Mouse (Mus musculus) hindbrain, embryonic 11.5 days (tissue): ENCODE measurements at regions not wholly inside any gene's neighbourhood (a gene's known extent, or its start where the extent isn't known, plus 50 kb on each side); places are given as distances from the start of the nearest gene placed in this dataset.
A peak's percentile ranks its signal among the peaks of the same experiment; 100 is the strongest.

Experiments
- ATAC-seq: fragments of 200-750 bp; cut with Nextera tagmentation; 2 replicates; pipeline ENCODE4 v1.8.0; 2017; ENCODE audit warnings: mild to moderate bottlenecking, moderate TSS enrichment, moderate library complexity; ENCODE audit not compliant: low FRiP score
- DNase-seq: peaks from one replicate; pipeline ENCODE4 v3.0.0-alpha.2; 2015; ENCODE audit warnings: low spot score
- H3K27ac ChIP-seq: fragments of 300-500 bp; sonication (generic); 2 replicates; pipeline ENCODE4 v1.5.1; 2014; ENCODE audit warnings: mild to moderate bottlenecking, low read depth, low read length
- H3K27me3 ChIP-seq: fragments of 300-500 bp; sonication (generic); 2 replicates; pipeline ENCODE4 v1.6.1; 2014; ENCODE audit warnings: mild to moderate bottlenecking, low read length, moderate library complexity, mixed read lengths; ENCODE audit not compliant: control insufficient read depth, insufficient read depth
- H3K36me3 ChIP-seq: fragments of 300-500 bp; sonication (generic); 2 replicates; pipeline ENCODE4 v1.6.1; 2014; ENCODE audit warnings: mild to moderate bottlenecking, low read length, moderate library complexity, mixed read lengths; ENCODE audit not compliant: control insufficient read depth, insufficient read depth
- H3K4me1 ChIP-seq: fragments of 300-500 bp; sonication (generic); replicated peaks from 2 replicates; pipeline ENCODE4 v1.6.1; 2014; ENCODE audit warnings: low read length, mixed read lengths; ENCODE audit not compliant: control insufficient read depth, insufficient read depth
- H3K4me2 ChIP-seq: fragments of 300-500 bp; sonication (generic); replicated peaks from 2 replicates; pipeline ENCODE4 v1.6.1; 2014; ENCODE audit warnings: mild to moderate bottlenecking, low read depth, low read length
- H3K4me3 ChIP-seq: fragments of 300-500 bp; sonication (generic); 2 replicates; pipeline ENCODE4 v1.5.1; 2014; ENCODE audit warnings: low read depth, low read length
- H3K9ac ChIP-seq: fragments of 300-500 bp; sonication (generic); 2 replicates; pipeline ENCODE4 v1.6.1; 2014; ENCODE audit warnings: low read depth, low read length
- H3K9me3 ChIP-seq: fragments of 300-500 bp; sonication (generic); 2 replicates; pipeline ENCODE4 v1.6.1; 2016; ENCODE audit warnings: low read length; ENCODE audit not compliant: control insufficient read depth
- WGBS: fragments of 180-500 bp; shearing (Covaris S2); extraction: QIAGEN DNeasy Blood & Tissue Kit; methylation state at CpG from one replicate; pipeline ENCODE4 v1.1.7; 2014; 5-methylcytosine and 5-hydroxymethylcytosine counted together

- Histone ChIP-seq H3K36me3 (no peaks in the 10 kb centered on the region), H3K27ac (no peak overlapping the region), H3K9ac (no peak overlapping the region), H3K4me3 (no peak overlapping the region), H3K9me3 (no peaks in the 10 kb centered on the region), H3K27me3 (no peaks in the 10 kb centered on the region), H3K4me2 (no peak overlapping the region), H3K4me1 (no peaks in the 10 kb centered on the region)
- 84% methylated on average over 7 of the region's 7 CpGs for WGBS
- ATAC-seq (no peak), DNase-seq (no peak)
Measured at GRCm38 (mm10) chr3:104303577-104303976, 83.4 kb upstream of the Magi3 start.

- H3K4me3 ChIP-seq, result no peak overlapping the region
- no peaks in the 10 kb centered on the region for H3K27me3 ChIP-seq
- DNase-seq (no peak), ATAC-seq (no peak)
- no peak overlapping the region for H3K4me2 ChIP-seq
- no peaks in the 10 kb centered on the region for H3K9me3 ChIP-seq
- no peaks in the 10 kb centered on the region for H3K36me3 ChIP-seq
- no peaks in the 10 kb centered on the region for H3K4me1 ChIP-seq
- H3K27ac ChIP-seq, result no peak overlapping the region
- H3K9ac ChIP-seq, result no peak overlapping the region
- 89% methylated on average over 5 of the region's 5 CpGs for WGBS
Measured at GRCm38 (mm10) chr3:104300201-104300600, 80.0 kb upstream of the Magi3 start.

GRCm38 (mm10) chr3:104298878-104299277 is 78.7 kb upstream of the Magi3 start:
- ATAC-seq (no peak), DNase-seq (peak; percentile 26)
- H3K36me3 ChIP-seq, result no peaks in the 10 kb centered on the region
- H3K27ac ChIP-seq, result no peak overlapping the region
- H3K9me3 ChIP-seq, result no peaks in the 10 kb centered on the region
- no peaks in the 10 kb centered on the region for H3K27me3 ChIP-seq
- no peak overlapping the region for H3K4me3 ChIP-seq
- H3K4me1 ChIP-seq, result 0 out of 2 replicates have a peak, but pooled peaks cover 2% of the 10 kb centered on the region
- 34% methylated on average over 4 of the region's 4 CpGs for whole genome bisulfite sequencing
- H3K9ac ChIP-seq, result no peak overlapping the region
- H3K4me2 ChIP-seq, result no peak overlapping the region

- no peak overlapping the region for H3K9ac ChIP-seq
- H3K4me1 ChIP-seq, result 0 out of 2 replicates have a peak, but pooled peaks cover 2% of the 10 kb centered on the region
- no peaks in the 10 kb centered on the region for H3K27me3 ChIP-seq
- no peaks in the 10 kb centered on the region for H3K36me3 ChIP-seq
- no peak overlapping the region for H3K27ac ChIP-seq
- ATAC-seq (no peak), DNase-seq (no peak)
- no peak overlapping the region for H3K4me2 ChIP-seq
- no peaks in the 10 kb centered on the region for H3K9me3 ChIP-seq
- no peak overlapping the region for H3K4me3 ChIP-seq
- 84% methylated on average over 2 of the region's 2 CpGs for WGBS
Measured at GRCm38 (mm10) chr3:104298409-104298808, 78.2 kb upstream of the Magi3 start.

- H3K9ac ChIP-seq, result no peak overlapping the region
- no peak for ATAC-seq
- no peaks in the 10 kb centered on the region for H3K9me3 ChIP-seq
- 0 out of 2 replicates have a peak, but pooled peaks cover 2% of the 10 kb centered on the region for H3K4me1 ChIP-seq
- H3K4me3 ChIP-seq, result no peak overlapping the region
- H3K27ac ChIP-seq, result no peak overlapping the region
- no peaks in the 10 kb centered on the region for H3K27me3 ChIP-seq
- H3K36me3 ChIP-seq, result no peaks in the 10 kb centered on the region
- WGBS, result 73% methylated on average over 6 of the region's 6 CpGs
- no peak overlapping the region for H3K4me2 ChIP-seq
- DNase-seq, result no peak
Measured at GRCm38 (mm10) chr3:104297112-104297511, 76.9 kb upstream of the Magi3 start.

- DNase-seq (no peak), ATAC-seq (no peak)
- Histone ChIP-seq H3K9me3 (no peaks in the 10 kb centered on the region), H3K9ac (no peak overlapping the region), H3K4me2 (no peak overlapping the region), H3K4me1 (0 out of 2 replicates have a peak, but pooled peaks cover 2% of the 10 kb centered on the region), H3K27me3 (no peaks in the 10 kb centered on the region), H3K27ac (no peak overlapping the region), H3K4me3 (no peak overlapping the region), H3K36me3 (no peaks in the 10 kb centered on the region)
- WGBS, result 78% methylated on average over 9 of the region's 9 CpGs
Measured at GRCm38 (mm10) chr3:104295856-104296255, 75.7 kb upstream of the Magi3 start.

GRCm38 (mm10) chr3:104295015-104295719 is 75.0 kb upstream of the Magi3 start:
- WGBS, result 41% methylated on average over 8 of the region's 8 CpGs
- no peaks in the 10 kb centered on the region for H3K27me3 ChIP-seq
- no peak overlapping the region for H3K9ac ChIP-seq
- no peak for DNase-seq
- no peak overlapping the region for H3K4me2 ChIP-seq
- H3K36me3 ChIP-seq, result no peaks in the 10 kb centered on the region
- no peak overlapping the region for H3K27ac ChIP-seq
- 0 out of 2 replicates have a peak, but pooled peaks cover 2% of the 10 kb centered on the region for H3K4me1 ChIP-seq
- ATAC-seq, result no peak
- no peaks in the 10 kb centered on the region for H3K9me3 ChIP-seq
- H3K4me3 ChIP-seq, result no peak overlapping the region

GRCm38 (mm10) chr3:104293869-104294268 is 73.7 kb upstream of the Magi3 start:
- H3K4me2 ChIP-seq, result no peak overlapping the region
- H3K27me3 ChIP-seq, result no peaks in the 10 kb centered on the region
- no peak overlapping the region for H3K9ac ChIP-seq
- H3K27ac ChIP-seq, result no peak overlapping the region
- WGBS, result 80% methylated on average over 3 of the region's 3 CpGs
- no peaks in the 10 kb centered on the region for H3K9me3 ChIP-seq
- H3K4me1 ChIP-seq, result 0 out of 2 replicates have a peak, but pooled peaks cover 2% of the 10 kb centered on the region
- ATAC-seq (no peak), DNase-seq (no peak)
- no peaks in the 10 kb centered on the region for H3K36me3 ChIP-seq
- no peak overlapping the region for H3K4me3 ChIP-seq

- Histone ChIP-seq H3K4me3 (no peak overlapping the region), H3K9me3 (no peaks in the 10 kb centered on the region), H3K4me2 (no peak overlapping the region), H3K4me1 (no peaks in the 10 kb centered on the region), H3K27me3 (no peaks in the 10 kb centered on the region), H3K9ac (no peak overlapping the region), H3K36me3 (no peaks in the 10 kb centered on the region), H3K27ac (no peak overlapping the region)
- DNase-seq (no peak), ATAC-seq (no peak)
- 60% methylated on average over 5 of the region's 5 CpGs for WGBS
Measured at GRCm38 (mm10) chr3:104288970-104289680, 69.0 kb upstream of the Magi3 start.
